Mouse (Mus musculus) CH12.LX (cell line): ENCODE data around the gene Rpp25l.

Experiments used
- CTCF ChIP-seq, 2 experiments: IDR thresholded peaks in 1 of 2; conservative IDR thresholded peaks in 1 of 2; 2 replicates each; pipeline ENCODE4 v1.5.1; 2011 to 2012; ENCODE audit warnings: low read depth in 2 of 2, low read length in 2 of 2, improper control_type of control experiment in 1 of 2, inconsistent platforms in 1 of 2, mild to moderate bottlenecking in 1 of 2, moderate library complexity in 1 of 2
- EP300 ChIP-seq: IDR thresholded peaks from 2 replicates; pipeline ENCODE4 v1.6.1; 2011; ENCODE audit warnings: low read length, improper control_type of control experiment
- GABPA ChIP-seq: IDR thresholded peaks from 2 replicates; pipeline ENCODE4 v1.6.1; 2012; ENCODE audit warnings: low read depth, low read length, improper control_type of control experiment, inconsistent platforms; ENCODE audit not compliant: insufficient replicate concordance
- IRF4 ChIP-seq: IDR thresholded peaks from 2 replicates; pipeline ENCODE4 v1.6.1; 2014; ENCODE audit warnings: low read depth, mild to moderate bottlenecking, inconsistent platforms, low read length, improper control_type of control experiment
- MAX ChIP-seq: IDR thresholded peaks from 2 replicates; pipeline ENCODE4 v1.6.1; 2011; ENCODE audit warnings: low read length, improper control_type of control experiment
- MXI1 ChIP-seq: IDR thresholded peaks from 2 replicates; pipeline ENCODE4 v1.6.1; 2011; ENCODE audit warnings: mild to moderate bottlenecking, low read depth, low read length, improper control_type of control experiment
- POLR2A ChIP-seq: IDR thresholded peaks from 2 replicates; pipeline ENCODE4 v1.6.1; 2011; ENCODE audit warnings: low read depth, mild to moderate bottlenecking, improper control_type of control experiment, low read length
- RCOR1 ChIP-seq: conservative IDR thresholded peaks from 2 replicates; pipeline ENCODE4 v1.6.1; 2012; ENCODE audit warnings: low read depth, mild to moderate bottlenecking, inconsistent platforms, low read length, improper control_type of control experiment
- TCF12 ChIP-seq: IDR thresholded peaks from 2 replicates; pipeline ENCODE4 v1.6.1; 2014; ENCODE audit warnings: low read depth, mild to moderate bottlenecking, inconsistent platforms, low read length, improper control_type of control experiment
- USF2 ChIP-seq: conservative IDR thresholded peaks from 2 replicates; pipeline ENCODE4 v1.6.1; 2011; ENCODE audit warnings: low read depth, low read length, improper control_type of control experiment
- ZC3H11A ChIP-seq: IDR thresholded peaks from 2 replicates; pipeline ENCODE4 v1.6.1; 2012; ENCODE audit warnings: low read depth, mild to moderate bottlenecking, inconsistent platforms, low read length, improper control_type of control experiment

- TF ChIP-seq IRF4: no peak
- TF ChIP-seq USF2: no peak
- no peak for TF ChIP-seq CTCF (conservative IDR thresholded peaks at IDR 0.05 in 1 of 2, IDR thresholded peaks at IDR 0.05 in 1 of 2; ENCODE audit: low read depth in 2 of 2, low read length in 2 of 2)
- no peak for TF ChIP-seq GABPA
- no peak for TF ChIP-seq TCF12
- no peak for TF ChIP-seq ZC3H11A
- TF ChIP-seq MAX: no peak
- TF ChIP-seq EP300: no peak
- TF ChIP-seq RCOR1: no peak
- TF ChIP-seq MXI1: no peak
- TF ChIP-seq POLR2A: no peak
Observed at GRCm38 (mm10) chr4:41676248-41677005, 36.9 kb downstream of the Rpp25l start.
